Mouse (Mus musculus): ENCODE measurements around the gene Npepl1. TPM values are rescaled to one million over a fixed set of nuclear protein-coding genes. Genes with fewer than 3 reads are reported as not detected.
A peak's percentile ranks its signal among the peaks of the same experiment; 100 is the strongest.

Gene Npepl1
- polyA plus RNA-seq, 1 experiment: 20.6 TPM

GRCm38 (mm10) chr2:174110783-174111549 is 817 bp downstream of the Npepl1 start:
- peak overlapping the region; percentile 10; the same call in 1 of the 2 replicates for H3K27ac ChIP-seq (ENCODE audit: control insufficient read depth, insufficient read depth, low read depth, low read length)
- H3K4me3 ChIP-seq (ENCODE audit: control insufficient read depth, low read depth, low read length): peak overlapping the region; percentile 89
- peaks cover 16% of the 10 kb centered on the region for H3K4me1 ChIP-seq (ENCODE audit: control insufficient read depth, insufficient read depth, low read length)
- no peaks in the 10 kb centered on the region for H3K27me3 ChIP-seq (ENCODE audit: control insufficient read depth, insufficient read depth, low read length)
- TF ChIP-seq POLR2A (IDR thresholded peaks at IDR 0.05; ENCODE audit: control insufficient read depth, low read depth, low read length) (no peak), CTCF (IDR thresholded peaks at IDR 0.05; ENCODE audit: control insufficient read depth, insufficient read depth, insufficient replicate concordance, low read depth, low read length) (no peak)
- H3K36me3 ChIP-seq (ENCODE audit: control insufficient read depth, insufficient read depth, low read length): no peaks in the 10 kb centered on the region

- Histone ChIP-seq H3K27ac (ENCODE audit: control insufficient read depth, insufficient read depth, low read depth, low read length) (no peak overlapping the region), H3K4me1 (ENCODE audit: control insufficient read depth, insufficient read depth, low read length) (peaks cover 16% of the 10 kb centered on the region), H3K36me3 (ENCODE audit: control insufficient read depth, insufficient read depth, low read length) (no peaks in the 10 kb centered on the region), H3K27me3 (ENCODE audit: control insufficient read depth, insufficient read depth, low read length) (no peaks in the 10 kb centered on the region), H3K4me3 (ENCODE audit: control insufficient read depth, low read depth, low read length) (no peak overlapping the region)
- TF ChIP-seq CTCF (IDR thresholded peaks at IDR 0.05; ENCODE audit: control insufficient read depth, insufficient read depth, insufficient replicate concordance, low read depth, low read length): no peak
- TF ChIP-seq POLR2A (IDR thresholded peaks at IDR 0.05; ENCODE audit: control insufficient read depth, low read depth, low read length): no peak
These were observed 2.8 kb downstream of the Npepl1 start for GRCm38 (mm10) chr2:174112931-174113330.

- Histone ChIP-seq H3K27me3 (ENCODE audit: control insufficient read depth, insufficient read depth, low read length) (no peaks in the 10 kb centered on the region), H3K36me3 (ENCODE audit: control insufficient read depth, insufficient read depth, low read length) (no peaks in the 10 kb centered on the region), H3K27ac (ENCODE audit: control insufficient read depth, insufficient read depth, low read depth, low read length) (no peak overlapping the region), H3K4me1 (ENCODE audit: control insufficient read depth, insufficient read depth, low read length) (peaks cover 16% of the 10 kb centered on the region), H3K4me3 (ENCODE audit: control insufficient read depth, low read depth, low read length) (no peak overlapping the region)
- TF ChIP-seq CTCF (IDR thresholded peaks at IDR 0.05; ENCODE audit: control insufficient read depth, insufficient read depth, insufficient replicate concordance, low read depth, low read length) (no peak), POLR2A (IDR thresholded peaks at IDR 0.05; ENCODE audit: control insufficient read depth, low read depth, low read length) (no peak)
These were observed 4.2 kb downstream of the Npepl1 start for GRCm38 (mm10) chr2:174114148-174114864.

GRCm38 (mm10) chr2:174116929-174117328 is 6.8 kb downstream of the Npepl1 start:
- Histone ChIP-seq H3K27ac (ENCODE audit: control insufficient read depth, insufficient read depth, low read depth, low read length) (no peak overlapping the region), H3K27me3 (ENCODE audit: control insufficient read depth, insufficient read depth, low read length) (no peaks in the 10 kb centered on the region), H3K4me1 (ENCODE audit: control insufficient read depth, insufficient read depth, low read length) (peaks cover 2% of the 10 kb centered on the region), H3K4me3 (ENCODE audit: control insufficient read depth, low read depth, low read length) (no peak overlapping the region), H3K36me3 (ENCODE audit: control insufficient read depth, insufficient read depth, low read length) (no peaks in the 10 kb centered on the region)
- TF ChIP-seq POLR2A (IDR thresholded peaks at IDR 0.05; ENCODE audit: control insufficient read depth, low read depth, low read length): no peak
- TF ChIP-seq CTCF (IDR thresholded peaks at IDR 0.05; ENCODE audit: control insufficient read depth, insufficient read depth, insufficient replicate concordance, low read depth, low read length): no peak

- H3K4me1 ChIP-seq (ENCODE audit: control insufficient read depth, insufficient read depth, low read length): peaks cover 2% of the 10 kb centered on the region
- H3K36me3 ChIP-seq (ENCODE audit: control insufficient read depth, insufficient read depth, low read length): no peaks in the 10 kb centered on the region
- TF ChIP-seq POLR2A (IDR thresholded peaks at IDR 0.05; ENCODE audit: control insufficient read depth, low read depth, low read length) (no peak), CTCF (IDR thresholded peaks at IDR 0.05; ENCODE audit: control insufficient read depth, insufficient read depth, insufficient replicate concordance, low read depth, low read length) (no peak)
- no peak overlapping the region for H3K4me3 ChIP-seq (ENCODE audit: control insufficient read depth, low read depth, low read length)
- H3K27ac ChIP-seq (ENCODE audit: control insufficient read depth, insufficient read depth, low read depth, low read length): no peak overlapping the region
- H3K27me3 ChIP-seq (ENCODE audit: control insufficient read depth, insufficient read depth, low read length): no peaks in the 10 kb centered on the region
These were observed 8.0 kb downstream of the Npepl1 start for GRCm38 (mm10) chr2:174118141-174118540.

GRCm38 (mm10) chr2:174119259-174119658 is 9.1 kb downstream of the Npepl1 start:
- Histone ChIP-seq H3K36me3 (ENCODE audit: control insufficient read depth, insufficient read depth, low read length) (no peaks in the 10 kb centered on the region), H3K27me3 (ENCODE audit: control insufficient read depth, insufficient read depth, low read length) (no peaks in the 10 kb centered on the region), H3K4me3 (ENCODE audit: control insufficient read depth, low read depth, low read length) (no peak overlapping the region), H3K4me1 (ENCODE audit: control insufficient read depth, insufficient read depth, low read length) (peaks cover 2% of the 10 kb centered on the region), H3K27ac (ENCODE audit: control insufficient read depth, insufficient read depth, low read depth, low read length) (no peak overlapping the region)
- no peak for TF ChIP-seq CTCF (IDR thresholded peaks at IDR 0.05; ENCODE audit: control insufficient read depth, insufficient read depth, insufficient replicate concordance, low read depth, low read length)
- TF ChIP-seq POLR2A (IDR thresholded peaks at IDR 0.05; ENCODE audit: control insufficient read depth, low read depth, low read length): no peak

- no peak for TF ChIP-seq POLR2A (IDR thresholded peaks at IDR 0.05; ENCODE audit: control insufficient read depth, low read depth, low read length)
- no peak for TF ChIP-seq CTCF (IDR thresholded peaks at IDR 0.05; ENCODE audit: control insufficient read depth, insufficient read depth, insufficient replicate concordance, low read depth, low read length)
These were observed 10.5 kb downstream of the Npepl1 start for GRCm38 (mm10) chr2:174120631-174121030.

More at GRCm38 (mm10) chr2:174120631-174121030, 10.5 kb downstream of the Npepl1 start:
- Histone ChIP-seq H3K4me3 (ENCODE audit: control insufficient read depth, low read depth, low read length) (peak overlapping the region; percentile 76), H3K27me3 (ENCODE audit: control insufficient read depth, insufficient read depth, low read length) (no peaks in the 10 kb centered on the region), H3K4me1 (ENCODE audit: control insufficient read depth, insufficient read depth, low read length) (peaks cover 2% of the 10 kb centered on the region), H3K27ac (ENCODE audit: control insufficient read depth, insufficient read depth, low read depth, low read length) (no peak overlapping the region), H3K36me3 (ENCODE audit: control insufficient read depth, insufficient read depth, low read length) (no peaks in the 10 kb centered on the region)

Measured in testis, adult 2 months (tissue).